Mouse (Mus musculus) liver, adult (tissue): ENCODE data around the gene Wsb1.

Source experiments
- GATA4 ChIP-seq: IDR thresholded peaks from 2 replicates; pipeline ENCODE4 v1.6.1; 2014; ENCODE audit warnings: mild to moderate bottlenecking, low read length; ENCODE audit not compliant: insufficient replicate concordance

The Wsb1 gene

DNA sequence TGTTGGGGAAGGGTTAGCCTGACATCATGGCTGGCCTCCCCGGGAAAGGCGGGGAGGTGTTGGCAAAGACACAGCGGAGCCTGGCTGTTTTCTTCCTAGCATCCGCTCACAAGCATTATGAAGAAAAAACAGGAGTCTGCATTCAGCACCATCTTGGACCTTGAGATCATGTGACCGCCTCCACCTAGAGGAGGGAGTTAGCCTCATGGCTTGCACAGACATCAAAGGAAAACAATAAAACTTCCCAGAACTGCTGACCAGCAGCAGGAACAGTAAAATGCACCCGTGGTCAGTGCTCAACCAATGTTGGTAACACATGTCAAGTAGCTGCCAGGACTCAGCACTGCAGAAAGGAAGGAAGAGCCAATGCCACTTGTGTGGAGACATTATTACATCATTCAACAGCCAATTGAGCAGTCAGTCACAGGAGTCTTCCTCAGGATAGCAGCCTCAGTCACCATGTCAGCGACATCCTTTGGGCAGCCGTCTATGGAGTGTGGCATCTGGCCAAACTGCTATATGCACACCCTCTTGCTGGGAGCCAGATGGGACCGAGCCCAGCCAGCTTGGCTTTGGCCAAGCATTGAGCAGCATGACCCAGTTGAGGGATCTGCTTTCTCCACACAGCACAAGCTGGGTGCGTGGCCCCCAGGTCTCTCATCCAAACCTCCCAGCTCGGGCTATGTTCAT lies 24.8 kb downstream of the Wsb1 start:
- TF ChIP-seq GATA4 = no peak

DNA sequence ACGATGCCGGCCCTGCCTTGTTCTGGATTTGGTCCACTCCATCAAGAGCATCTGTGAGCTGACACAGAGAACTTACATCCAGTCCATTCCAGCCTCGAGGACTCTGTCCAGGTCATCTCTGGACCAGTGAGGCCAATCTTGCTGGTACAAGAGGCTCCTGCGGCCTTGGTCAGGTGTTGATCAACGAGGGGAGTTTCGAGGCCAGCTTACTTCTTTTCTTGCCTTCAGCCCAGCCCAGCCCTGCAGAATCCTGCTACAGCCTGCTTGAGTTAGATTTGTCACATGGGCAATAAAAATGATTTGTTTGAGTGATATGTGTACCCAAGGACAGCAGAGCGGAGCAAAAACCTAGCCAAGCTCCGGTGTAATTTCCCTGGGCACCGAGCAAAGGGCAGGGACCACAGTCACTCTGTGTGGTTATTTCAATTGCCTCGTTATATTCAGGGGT lies 25.4 kb downstream of the Wsb1 start:
- TF ChIP-seq GATA4 = no peak

DNA sequence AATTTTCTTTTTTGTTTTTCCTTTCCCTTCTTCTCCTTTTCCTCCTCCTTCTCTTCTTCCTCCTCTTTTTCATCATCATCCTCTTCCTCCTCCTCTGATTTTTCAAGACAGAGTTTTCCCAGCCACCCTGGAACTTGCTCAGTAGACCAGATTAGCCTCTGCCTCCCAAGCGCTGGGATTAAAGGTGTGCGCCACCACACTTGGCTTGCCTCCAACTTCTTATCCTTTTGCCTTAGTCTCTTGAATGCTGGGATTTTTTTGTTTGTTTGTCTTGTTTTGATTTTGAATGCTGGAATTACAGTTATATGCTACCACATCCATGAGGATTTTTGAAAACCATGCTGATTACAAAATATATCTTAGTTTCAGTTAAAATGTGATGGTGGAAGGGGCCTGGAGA lies 26.4 kb downstream of the Wsb1 start:
- no peak for TF ChIP-seq GATA4

DNA sequence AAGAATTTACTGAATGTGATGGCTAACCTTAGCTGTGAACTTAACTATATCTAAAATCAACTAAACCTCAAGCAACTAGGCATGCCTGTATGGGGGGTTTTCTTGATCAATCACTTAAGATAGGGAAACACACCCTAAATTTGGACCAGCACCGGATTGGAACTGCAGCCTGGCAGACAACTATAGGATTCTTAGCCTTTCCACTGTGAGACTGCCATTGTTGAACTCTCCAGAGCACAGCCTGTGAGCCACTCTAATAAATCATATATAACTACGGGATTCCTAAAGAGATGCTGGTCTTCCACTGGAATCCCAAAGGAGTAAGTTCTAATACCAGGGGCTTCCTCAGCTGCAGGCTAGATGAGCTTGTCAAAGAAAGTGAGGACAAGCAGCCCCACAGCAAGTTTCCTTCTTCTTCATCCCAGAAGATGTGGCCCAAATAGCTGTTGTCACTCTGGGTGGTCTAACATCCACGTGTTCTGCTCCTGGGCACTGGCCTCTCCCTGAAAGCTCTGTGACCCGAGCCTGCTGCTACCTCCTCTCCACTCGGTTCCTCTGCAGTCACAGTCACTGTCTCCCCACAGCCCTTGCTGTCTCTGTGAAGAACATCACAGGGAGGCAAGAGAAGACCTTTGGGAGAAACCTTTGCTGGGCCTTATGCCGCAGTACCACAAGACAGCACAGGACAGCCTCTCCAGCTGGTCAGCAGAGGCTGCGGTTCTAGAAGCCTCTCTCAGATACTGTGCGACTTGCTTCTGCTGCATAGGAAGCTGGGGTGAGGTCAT lies 28.9 kb downstream of the Wsb1 start:
- TF ChIP-seq GATA4 = no peak

DNA sequence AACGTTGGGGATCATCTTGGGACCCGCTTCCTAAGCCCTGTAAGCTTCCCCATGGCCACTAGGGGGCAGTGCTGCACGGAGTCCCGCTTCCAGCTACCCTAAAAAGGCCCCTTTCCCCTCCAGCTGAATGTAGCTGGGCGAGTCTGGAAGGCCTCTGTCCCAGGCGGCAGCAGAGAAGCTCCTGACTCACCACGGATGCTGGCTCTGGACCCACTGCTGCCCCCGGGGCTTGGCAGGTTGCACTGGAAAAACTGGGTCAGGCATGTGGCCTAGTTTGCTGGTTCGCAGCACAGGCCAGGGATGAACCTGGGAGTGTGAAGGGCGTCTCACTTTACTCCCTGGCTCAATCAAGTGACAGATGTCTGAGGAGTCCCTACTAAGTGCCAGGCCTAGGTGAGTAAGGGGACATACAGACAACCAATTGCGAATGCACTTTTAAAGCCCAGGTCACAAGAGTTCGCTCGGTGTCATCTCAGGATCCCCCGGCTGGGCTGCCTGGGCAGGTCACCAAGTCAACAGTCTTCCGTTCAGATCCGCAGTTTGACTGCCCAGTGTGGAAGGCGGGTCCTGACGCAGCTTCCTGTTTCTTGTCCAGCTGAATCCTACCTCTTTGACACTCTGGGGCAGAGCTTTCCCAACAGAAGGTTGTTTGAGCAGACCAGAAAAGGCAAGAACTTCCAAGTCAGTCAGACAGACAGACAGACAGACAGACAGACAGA lies 29.8 kb downstream of the Wsb1 start:
- TF ChIP-seq GATA4 = no peak

DNA sequence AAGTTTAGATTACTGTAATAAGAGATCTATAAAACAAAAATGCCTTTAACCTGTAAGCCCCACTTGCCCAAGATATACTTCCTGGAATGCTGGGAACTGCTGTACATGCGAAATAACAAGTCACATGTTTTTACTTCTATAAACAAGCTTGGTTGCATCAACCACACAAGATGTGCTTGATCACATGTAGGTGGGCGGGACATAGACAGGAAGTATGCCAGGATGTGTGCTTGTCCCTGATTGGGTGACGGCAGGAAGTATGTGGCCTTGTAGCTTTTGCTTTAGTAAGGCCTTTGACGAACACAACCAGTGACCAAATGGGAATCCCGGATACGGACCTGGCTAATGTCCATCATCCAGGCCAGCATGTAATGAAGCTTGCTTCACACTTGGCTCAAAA lies 31.1 kb downstream of the Wsb1 start:
- TF ChIP-seq GATA4 = peak; percentile 17; the same call in 1 of the 2 replicates

DNA sequence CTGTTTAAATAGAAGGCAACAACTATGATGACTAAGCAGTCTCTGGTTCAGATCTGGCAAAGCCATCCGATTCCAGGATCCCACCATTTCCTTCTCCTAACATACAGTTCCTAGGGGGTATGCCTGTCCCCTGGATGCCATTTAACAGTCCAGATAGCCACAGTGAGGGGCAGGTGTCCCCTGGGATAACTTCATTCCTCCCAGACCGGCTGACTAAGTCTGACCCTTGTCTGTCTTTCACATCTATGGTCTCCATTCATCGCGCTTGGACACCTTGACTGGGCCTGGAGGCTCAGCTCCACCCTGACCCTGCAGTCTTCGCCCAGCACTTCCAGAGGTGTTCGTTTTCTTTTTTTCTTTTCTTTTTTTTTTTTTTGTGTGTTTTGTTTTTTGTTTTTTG lies 31.8 kb downstream of the Wsb1 start:
- no peak for TF ChIP-seq GATA4

DNA sequence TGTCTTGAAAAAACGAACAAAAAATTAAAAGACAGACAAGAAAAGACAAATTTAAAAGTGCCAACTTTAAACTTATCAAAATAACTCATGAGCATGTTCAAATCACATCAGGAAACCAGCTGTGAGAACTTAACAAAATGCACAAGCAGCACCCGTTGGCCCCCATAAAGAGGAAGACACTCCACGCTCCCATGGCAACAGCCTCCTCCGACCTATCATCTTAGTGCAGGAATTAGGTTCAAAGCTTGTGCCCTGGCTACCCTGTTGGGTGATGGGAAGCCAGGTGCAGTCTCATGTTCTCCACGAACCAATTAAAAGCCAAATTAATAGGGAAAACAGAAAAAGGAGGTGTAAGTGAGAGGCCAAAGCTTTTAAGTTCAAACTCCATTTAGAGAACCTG lies 32.8 kb downstream of the Wsb1 start:
- no peak for TF ChIP-seq GATA4

DNA sequence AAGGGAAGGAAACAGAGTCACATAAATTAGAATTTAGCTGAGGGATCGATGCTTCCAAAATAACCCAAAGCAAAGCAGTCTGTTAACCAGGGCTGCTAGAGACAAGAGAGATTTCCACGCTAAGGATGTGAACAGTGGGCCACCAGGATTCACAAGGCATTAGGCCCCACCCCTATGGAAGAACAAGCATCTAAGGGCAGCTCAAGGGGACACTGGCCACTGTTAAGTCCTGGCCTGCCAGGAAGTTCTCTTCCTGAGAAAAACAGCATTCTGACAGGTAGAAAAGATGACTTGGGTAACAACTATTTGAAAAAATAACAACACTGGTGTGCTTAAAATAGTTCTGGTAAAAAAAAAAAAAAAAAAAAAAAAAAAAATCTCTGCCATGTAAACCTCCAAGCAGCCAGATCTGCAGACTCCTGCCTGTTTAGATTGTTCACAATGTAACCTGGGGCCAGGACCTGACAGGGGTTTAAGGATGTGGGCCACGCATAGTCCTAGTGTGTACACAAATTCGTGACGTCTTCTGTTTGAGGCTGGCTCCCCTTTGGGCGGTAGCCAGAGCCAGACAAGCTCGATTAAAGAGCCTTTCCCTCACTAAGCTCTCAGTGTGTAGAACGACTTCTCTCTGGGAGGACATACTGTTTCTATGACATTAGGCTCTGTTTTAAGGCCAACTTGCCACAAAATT lies 35.4 kb downstream of the Wsb1 start:
- no peak for TF ChIP-seq GATA4

DNA sequence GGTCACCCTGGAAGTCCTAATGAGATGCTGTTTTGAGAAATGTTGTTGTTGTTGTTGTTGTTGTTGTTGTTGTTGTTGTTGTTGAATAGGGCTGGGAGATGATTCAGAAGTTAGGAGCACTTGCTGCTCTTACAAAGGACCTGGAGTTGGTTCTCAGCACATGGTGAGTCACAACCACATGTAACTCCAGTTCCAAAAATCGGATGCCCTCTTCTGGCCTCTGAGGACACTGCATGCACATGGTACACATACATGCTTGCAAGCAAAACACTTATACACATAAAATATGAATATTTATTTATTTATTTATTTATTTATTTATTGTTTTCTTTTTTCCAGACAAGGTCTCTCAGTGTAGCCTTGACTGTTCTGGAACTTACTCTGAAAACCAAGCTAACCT lies 36.4 kb downstream of the Wsb1 start:
- no peak for TF ChIP-seq GATA4

DNA sequence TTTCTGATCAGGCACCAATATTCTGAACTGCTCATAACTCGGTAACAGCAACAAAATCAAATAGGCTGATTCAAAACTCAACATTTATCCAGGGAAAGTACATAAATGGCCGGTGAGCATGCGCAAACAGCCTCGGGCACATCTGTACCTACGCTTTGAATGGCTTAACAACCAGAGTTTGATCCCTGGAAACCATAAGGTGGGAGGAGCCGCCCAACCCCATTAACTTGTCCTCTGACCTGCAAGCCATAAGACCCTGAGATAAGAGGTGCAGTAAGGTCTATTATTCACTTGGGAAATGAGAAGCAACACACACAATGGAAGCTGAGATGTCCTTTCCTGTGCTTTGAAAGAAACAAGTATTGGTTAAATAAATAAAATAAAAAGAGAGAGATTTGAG lies 37.3 kb downstream of the Wsb1 start:
- TF ChIP-seq GATA4 = no peak

DNA sequence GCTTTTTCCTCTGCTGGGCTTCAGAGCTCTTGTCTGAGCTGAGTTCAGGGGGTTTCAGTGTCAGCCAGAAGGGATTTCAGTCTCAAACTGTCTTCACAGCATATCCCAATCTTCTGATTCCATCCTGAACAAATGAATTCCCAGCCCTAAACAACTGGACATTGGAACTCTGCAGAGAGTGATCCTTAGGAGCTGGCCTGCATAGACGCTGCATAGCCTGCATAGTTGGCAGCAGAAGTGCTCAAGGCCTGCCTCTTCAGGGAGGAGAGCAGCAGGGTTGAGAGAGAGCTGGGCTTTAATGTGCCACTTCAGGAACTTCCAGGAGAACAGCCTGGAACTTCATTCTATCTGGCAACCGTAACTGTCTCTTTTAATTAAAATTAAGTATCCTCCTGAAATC lies 38.9 kb downstream of the Wsb1 start:
- TF ChIP-seq GATA4 = no peak

DNA sequence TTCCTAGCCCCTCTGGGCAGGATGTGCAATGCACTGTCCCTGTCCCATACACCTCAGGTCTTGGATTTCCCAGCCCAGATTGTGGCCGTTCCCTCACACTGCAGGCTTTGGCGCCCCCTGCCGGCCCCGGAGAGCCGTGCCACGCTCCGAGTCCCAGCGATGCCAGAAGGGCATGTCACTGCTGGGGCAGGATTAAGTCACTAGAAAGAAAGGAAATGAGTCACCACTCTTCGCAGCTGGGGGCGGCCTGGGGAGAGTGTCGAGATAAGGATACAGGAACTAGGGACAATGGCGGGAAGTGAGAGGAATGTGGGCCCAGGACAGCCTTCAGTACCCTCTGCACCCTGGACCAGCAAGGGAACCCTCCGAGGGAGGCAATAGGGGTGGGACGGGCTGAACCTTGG lies 40.5 kb downstream of the Wsb1 start:
- TF ChIP-seq GATA4 = peak; percentile 99

DNA sequence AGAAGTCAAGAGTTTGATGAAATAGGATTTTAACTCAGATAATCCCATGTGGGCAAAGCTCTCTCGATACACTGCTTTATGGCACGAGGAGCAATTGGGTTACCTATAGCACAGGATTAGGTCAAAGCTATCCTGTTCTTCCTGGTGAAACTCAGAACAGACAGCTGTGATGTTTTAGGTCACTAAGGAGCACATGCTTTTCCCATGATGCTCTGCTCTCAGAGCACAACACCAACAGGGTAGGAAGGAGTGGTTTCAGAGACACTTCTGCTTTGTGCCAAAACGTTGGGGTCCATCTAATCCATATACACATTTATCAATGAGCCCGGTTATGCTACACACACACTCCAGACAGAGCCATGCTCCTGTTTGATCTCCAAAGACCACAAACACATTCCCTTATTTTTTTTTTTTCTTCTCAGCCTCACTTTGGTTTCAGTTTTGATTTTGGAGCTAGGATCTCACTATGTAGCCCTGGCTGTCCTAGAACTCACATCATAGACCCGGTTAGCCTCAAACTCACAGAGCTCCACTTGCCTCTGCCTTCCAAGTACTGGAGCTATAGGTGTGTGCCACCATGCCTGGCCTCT lies 44.5 kb downstream of the Wsb1 start:
- TF ChIP-seq GATA4 = no peak

DNA sequence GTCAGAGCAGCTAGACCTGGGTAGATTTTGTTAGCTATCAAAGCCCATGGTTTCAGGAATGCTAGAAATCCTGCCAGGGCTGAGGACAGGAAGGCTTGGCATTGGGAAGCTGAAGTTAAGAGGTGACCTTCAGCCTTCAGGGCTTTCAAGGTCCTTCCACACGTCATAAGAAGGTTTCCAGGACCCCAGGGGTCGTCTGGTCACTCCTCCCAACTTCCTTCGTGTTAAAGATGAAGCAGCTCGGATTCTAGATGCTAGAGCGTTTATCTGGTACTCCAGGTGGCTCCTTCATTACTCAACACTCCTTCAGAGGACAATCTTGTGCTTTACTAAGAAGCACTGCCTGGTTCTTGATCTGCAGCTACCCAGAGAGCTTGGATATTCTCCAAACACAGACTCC lies 45.4 kb downstream of the Wsb1 start:
- TF ChIP-seq GATA4 = no peak
